Mouse (Mus musculus) cerebellum, adult 2 months (tissue): ENCODE measurements around the gene Spns3. TPM values are rescaled to one million over a fixed set of nuclear protein-coding genes. Genes with fewer than 3 reads are reported as not detected.

Experiments
- DNase-seq, 2 experiments: peaks; one replicate each; pipeline ENCODE4 v3.0.0; 2021
- H3K27ac ChIP-seq: fragments of 200-500 bp; 2 replicates; pipeline ENCODE4 v1.5.1; 2012; ENCODE audit warnings: low read length, control low read depth, inconsistent platforms; ENCODE audit not compliant: insufficient read depth
- H3K27me3 ChIP-seq: fragments of 200-500 bp; 2 replicates; pipeline ENCODE4 v1.6.1; 2012; ENCODE audit warnings: inconsistent platforms, mild to moderate bottlenecking, low read length, moderate library complexity; ENCODE audit not compliant: control insufficient read depth, insufficient read depth
- H3K4me1 ChIP-seq: fragments of 200-500 bp; 2 replicates; pipeline ENCODE4 v1.6.1; 2011; ENCODE audit warnings: low read length; ENCODE audit not compliant: control insufficient read depth, insufficient read depth
- H3K4me3 ChIP-seq: fragments of 200-500 bp; replicated peaks from 2 replicates; pipeline ENCODE3; 2011; ENCODE audit warnings: mild to moderate bottlenecking, low read depth, low read length, control low read depth; ENCODE audit not compliant: insufficient read depth
- CTCF ChIP-seq: fragments of 200-500 bp; IDR thresholded peaks from 2 replicates; pipeline ENCODE4 v1.5.1; 2011; ENCODE audit warnings: low read depth, mild to moderate bottlenecking, control low read depth, low read length, moderate library complexity, borderline replicate concordance; ENCODE audit not compliant: insufficient read depth
- POLR2A ChIP-seq: fragments of 200-500 bp; IDR thresholded peaks from 2 replicates; pipeline ENCODE4 v1.6.1; 2011; ENCODE audit warnings: low read length, control low read depth, borderline replicate concordance; ENCODE audit not compliant: insufficient read depth
- WGBS: fragments of 180-500 bp; shearing (Covaris S2); methylation state at CpG from one replicate; pipeline ENCODE4 v1.1.7; 2018; 5-methylcytosine and 5-hydroxymethylcytosine counted together
- polyA plus RNA-seq: library from polyadenylated mRNA; depleted of rRNA; stranded (reverse); fragments of >200 nt; gene quantifications from 2 replicates; pipeline ENCODE4 v1.2.3, GENCODE M21; 2012

Gene Spns3
- polyA plus RNA-seq, 1 experiment = 0.84 TPM

DNA sequence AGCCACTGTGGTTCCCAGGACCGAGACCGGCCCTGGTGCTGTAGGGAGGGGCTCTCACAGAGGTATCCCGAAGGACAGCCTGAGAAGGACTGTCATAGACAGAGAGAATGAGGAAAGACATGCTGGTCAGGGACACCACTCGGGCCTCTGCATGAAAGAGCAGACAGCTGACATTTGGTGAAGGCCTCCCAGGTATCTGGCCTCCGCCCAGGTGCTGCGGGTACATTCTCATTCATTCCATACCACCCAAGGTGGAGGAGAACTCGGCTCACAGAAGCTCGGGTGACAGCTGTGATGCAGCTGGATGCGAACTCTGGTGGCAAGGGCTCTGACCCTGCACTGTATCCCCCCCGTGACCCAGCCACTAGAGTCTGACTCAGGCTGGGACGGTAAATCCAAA lies 64.3 kb downstream of the Spns3 start:
- no peak overlapping the region for H3K4me3 ChIP-seq
- H3K27me3 ChIP-seq = no peaks in the 10 kb centered on the region
- 38% methylated on average over 11 of the region's 11 CpGs for WGBS
- TF ChIP-seq CTCF (no peak), POLR2A (no peak)
- H3K4me1 ChIP-seq = no peaks in the 10 kb centered on the region
- no peak for DNase-seq
- H3K27ac ChIP-seq = no peak overlapping the region

DNA sequence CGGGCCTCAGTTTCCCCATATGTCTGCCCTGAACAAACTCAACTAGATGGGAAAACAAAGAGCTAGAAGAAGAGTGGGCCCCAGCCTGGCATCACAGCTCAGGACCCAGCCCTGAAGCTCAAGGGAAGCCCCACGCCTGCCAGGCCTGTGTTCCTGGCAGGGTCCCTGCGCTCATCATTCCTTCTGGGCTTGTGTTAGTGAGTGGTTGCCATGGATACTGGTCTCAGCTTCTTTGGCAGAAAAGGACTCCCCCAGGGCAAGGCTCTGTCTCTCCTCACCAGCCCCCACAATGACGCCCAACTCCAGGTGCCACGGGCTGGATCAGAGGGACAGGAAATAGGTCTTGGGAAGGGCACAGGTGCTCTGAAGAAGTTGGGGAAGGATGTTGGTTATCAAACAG lies 65.1 kb downstream of the Spns3 start:
- TF ChIP-seq CTCF (no peak), POLR2A (no peak)
- H3K4me3 ChIP-seq = no peak overlapping the region
- no peak overlapping the region for H3K27ac ChIP-seq
- no peaks in the 10 kb centered on the region for H3K27me3 ChIP-seq
- DNase-seq = no peak
- no peaks in the 10 kb centered on the region for H3K4me1 ChIP-seq
- whole genome bisulfite sequencing = 45% methylated on average over 5 of the region's 5 CpGs

DNA sequence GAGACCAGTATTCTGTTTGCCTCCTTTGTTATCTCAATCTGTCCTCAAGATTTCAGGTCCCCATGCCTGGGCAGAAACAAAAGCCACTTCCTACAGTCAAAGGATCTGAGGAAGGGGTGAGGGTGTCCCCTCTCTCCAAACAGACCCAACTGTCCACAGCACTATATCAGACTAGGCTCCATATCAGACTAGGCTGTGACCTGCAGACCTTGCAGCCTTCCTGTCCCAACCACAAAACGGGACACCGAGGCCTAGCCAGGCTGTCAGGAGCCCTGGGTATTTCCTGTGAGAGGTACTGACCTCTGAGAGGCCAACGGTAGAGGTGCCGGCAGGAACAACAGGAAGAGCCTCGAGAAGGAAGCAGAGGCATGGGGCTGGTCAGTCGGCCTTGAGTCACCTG lies 65.8 kb downstream of the Spns3 start:
- TF ChIP-seq POLR2A (no peak), CTCF (no peak)
- Histone ChIP-seq H3K4me3 (no peak overlapping the region), H3K27me3 (no peaks in the 10 kb centered on the region), H3K27ac (no peak overlapping the region), H3K4me1 (no peaks in the 10 kb centered on the region)
- DNase-seq = no peak
- 63% methylated on average over 6 of the region's 6 CpGs for WGBS

DNA sequence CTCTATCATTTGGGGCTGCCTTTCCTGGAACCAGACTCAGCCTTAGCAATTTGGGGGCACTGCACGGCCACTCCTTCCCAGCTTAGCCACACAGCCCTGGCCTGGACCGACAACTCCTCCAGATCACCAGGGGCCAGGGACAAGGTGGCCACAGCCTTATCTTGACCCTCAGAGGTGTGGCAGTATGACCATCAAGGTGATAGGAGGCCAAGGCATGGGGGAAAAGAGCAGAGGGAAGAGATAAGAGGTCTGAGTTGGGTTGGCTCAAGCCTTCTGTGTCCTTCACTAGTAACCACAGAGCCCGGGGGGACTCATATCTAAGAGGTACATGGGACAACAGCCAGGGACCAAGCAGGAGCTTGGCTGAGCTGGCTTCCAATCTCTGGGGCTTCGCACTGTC lies 68.4 kb downstream of the Spns3 start:
- H3K27me3 ChIP-seq = no peaks in the 10 kb centered on the region
- no peak for TF ChIP-seq CTCF
- no peak for TF ChIP-seq POLR2A
- no peak overlapping the region for H3K4me3 ChIP-seq
- WGBS = 47% methylated on average over 4 of the region's 4 CpGs
- no peak for DNase-seq
- no peak overlapping the region for H3K27ac ChIP-seq
- no peaks in the 10 kb centered on the region for H3K4me1 ChIP-seq

DNA sequence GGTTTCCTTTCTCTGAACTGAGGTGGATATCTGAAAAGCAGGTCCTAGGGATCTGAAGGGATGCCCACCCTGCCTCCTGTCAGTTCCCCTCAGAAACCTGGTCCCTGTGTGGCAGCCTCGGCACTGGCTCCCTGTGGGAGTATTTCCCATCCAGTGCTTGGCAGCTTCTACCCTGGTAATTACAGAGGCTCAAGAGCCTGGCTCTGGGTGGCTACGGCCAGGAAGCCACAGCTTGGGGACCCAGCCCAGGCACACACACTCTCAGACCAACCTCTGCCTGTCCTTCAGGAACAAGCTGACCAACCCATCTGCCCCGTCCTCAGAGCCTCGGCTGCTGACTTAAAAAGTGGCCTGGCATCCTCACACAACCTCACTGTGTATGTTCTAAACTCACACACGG lies 69.0 kb downstream of the Spns3 start:
- no peaks in the 10 kb centered on the region for H3K4me1 ChIP-seq
- H3K27me3 ChIP-seq = no peaks in the 10 kb centered on the region
- no peak overlapping the region for H3K4me3 ChIP-seq
- DNase-seq = no peak
- H3K27ac ChIP-seq = no peak overlapping the region
- no peak for TF ChIP-seq CTCF
- no peak for TF ChIP-seq POLR2A
- 47% methylated on average over 5 of the region's 5 CpGs for WGBS

DNA sequence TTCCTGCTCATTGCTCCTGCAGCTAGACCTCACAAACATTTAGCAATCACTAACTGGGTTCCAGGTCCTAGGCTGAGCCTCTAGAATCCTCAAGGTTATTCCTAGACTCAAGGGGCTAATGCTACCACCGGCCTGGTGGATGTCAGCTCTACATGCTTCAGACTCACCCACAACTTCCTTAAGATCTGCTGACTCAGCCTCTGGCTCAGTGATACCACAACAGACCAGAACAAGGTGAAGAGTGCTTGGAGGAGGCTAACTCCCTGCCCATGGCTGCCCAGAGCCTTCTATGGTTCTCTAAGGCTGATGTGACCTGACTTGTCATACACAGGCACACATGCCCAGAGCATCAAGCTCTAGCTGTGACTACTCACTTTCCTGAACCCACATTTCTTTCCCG lies 70.8 kb downstream of the Spns3 start:
- no peak overlapping the region for H3K27ac ChIP-seq
- no peak for DNase-seq
- no peak overlapping the region for H3K4me3 ChIP-seq
- H3K27me3 ChIP-seq = no peaks in the 10 kb centered on the region
- 76% methylated on average over 2 of the region's 2 CpGs for WGBS
- TF ChIP-seq POLR2A = no peak
- TF ChIP-seq CTCF = no peak
- H3K4me1 ChIP-seq = no peaks in the 10 kb centered on the region

DNA sequence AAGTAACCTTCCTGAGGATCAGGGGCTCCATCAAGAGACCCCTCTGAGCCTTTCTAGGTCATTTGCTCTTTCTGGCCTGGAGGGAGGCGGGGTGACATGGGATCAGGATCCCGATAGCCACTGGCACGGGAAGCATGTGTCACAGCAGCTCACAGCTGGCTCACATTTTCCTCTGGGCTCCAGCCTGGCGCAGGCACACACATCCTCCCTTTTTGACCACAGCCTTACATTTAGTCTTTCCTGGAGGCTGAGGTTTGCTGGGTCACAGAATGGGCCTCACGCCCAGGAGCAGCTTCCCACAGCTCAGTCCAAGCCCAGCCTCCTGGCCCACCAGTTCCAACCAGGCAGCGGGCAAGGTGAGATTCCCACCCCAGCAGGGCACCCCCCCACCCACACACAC lies 72.1 kb downstream of the Spns3 start:
- H3K27me3 ChIP-seq = no peaks in the 10 kb centered on the region
- H3K4me1 ChIP-seq = no peaks in the 10 kb centered on the region
- no peak overlapping the region for H3K4me3 ChIP-seq
- 44% methylated on average over 6 of the region's 6 CpGs for WGBS
- no peak for DNase-seq
- TF ChIP-seq CTCF = no peak
- no peak for TF ChIP-seq POLR2A
- H3K27ac ChIP-seq = no peak overlapping the region

DNA sequence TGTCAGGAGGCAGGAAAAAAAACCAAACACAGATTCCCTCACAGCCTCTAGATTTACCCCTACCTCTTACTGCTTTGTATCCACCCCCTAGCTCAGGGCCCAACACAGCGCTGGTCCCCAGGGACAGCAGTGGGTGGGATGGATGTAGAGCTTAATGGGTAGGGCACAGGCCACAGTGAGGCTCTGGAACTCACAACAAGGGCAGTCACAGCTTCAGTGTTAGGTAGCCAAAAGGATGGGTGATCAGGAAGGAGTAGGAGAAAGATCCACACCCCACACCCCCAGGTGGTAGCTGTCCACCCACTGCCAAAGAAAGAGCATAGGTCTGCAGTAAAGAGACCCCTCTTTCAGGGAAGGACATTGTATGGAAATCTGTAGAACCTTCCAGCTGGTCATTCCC lies 72.7 kb downstream of the Spns3 start:
- H3K4me3 ChIP-seq = no peak overlapping the region
- H3K27me3 ChIP-seq = no peaks in the 10 kb centered on the region
- TF ChIP-seq CTCF (no peak), POLR2A (no peak)
- WGBS = 94% methylated on average over 1 of the region's 1 CpGs
- DNase-seq = no peak
- no peak overlapping the region for H3K27ac ChIP-seq
- no peaks in the 10 kb centered on the region for H3K4me1 ChIP-seq
